Mouse (Mus musculus): ENCODE results near the gene Ptprk.

Gene Ptprk

DNA sequence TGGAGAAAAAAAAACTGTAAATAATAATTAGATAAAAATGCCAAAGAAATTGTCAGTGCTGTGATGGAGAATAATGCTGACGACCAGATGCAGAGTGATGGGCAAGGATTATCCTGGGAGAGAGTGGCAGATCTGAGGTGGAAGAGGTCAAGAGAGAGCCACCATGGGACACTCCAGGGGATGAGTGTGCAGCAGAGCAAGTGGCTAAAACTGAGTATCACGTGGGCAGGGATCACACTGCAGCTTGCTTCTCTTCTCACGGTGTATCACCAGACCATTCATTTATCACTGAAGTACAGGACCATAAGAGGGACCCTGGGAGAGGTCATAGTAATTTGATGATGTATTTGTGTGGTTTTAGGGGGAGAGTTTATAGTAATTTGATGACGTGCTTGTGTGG, 340.2 kb downstream of the Ptprk start:
- DNase-seq (ENCODE audit: low read depth, low spot score), result no peak

- no peak for DNase-seq (ENCODE audit: low read depth, low spot score)
These were observed 348.0 kb downstream of the Ptprk start for GRCm38 (mm10) chr10:28422622-28423021.

DNA sequence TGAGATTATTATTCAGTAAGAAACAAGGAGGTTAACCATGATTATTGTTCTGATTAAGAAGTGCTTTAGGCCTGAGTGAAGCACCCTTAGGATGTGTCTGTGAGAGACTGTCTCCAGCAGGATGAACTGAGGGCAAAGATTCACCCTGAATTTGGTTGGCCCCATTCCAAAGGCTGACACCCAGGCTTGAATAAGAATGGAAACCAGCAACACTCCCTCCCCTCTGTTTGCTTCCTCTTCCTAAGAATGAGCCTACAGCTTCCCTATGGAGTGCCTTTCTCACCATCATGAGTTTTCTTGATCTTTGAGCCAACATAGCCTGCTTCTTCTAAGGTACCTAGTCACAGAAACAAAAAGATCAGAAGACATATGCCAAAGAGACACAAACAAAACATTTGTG, 350.8 kb downstream of the Ptprk start:
- no peak for DNase-seq (ENCODE audit: low read depth, low spot score)

GRCm38 (mm10) chr10:28436084-28436483, 361.5 kb downstream of the Ptprk start:
- DNase-seq (ENCODE audit: low read depth, low spot score), result no peak

- no peak for DNase-seq (ENCODE audit: low read depth, low spot score)
These were observed 375.2 kb downstream of the Ptprk start for GRCm38 (mm10) chr10:28449853-28450252.

- no peak for DNase-seq (ENCODE audit: low read depth, low spot score)
These were observed 376.0 kb downstream of the Ptprk start for GRCm38 (mm10) chr10:28450642-28451041.

- DNase-seq (ENCODE audit: low read depth, low spot score), result no peak
These were observed 383.4 kb downstream of the Ptprk start for GRCm38 (mm10) chr10:28458027-28458426.

GRCm38 (mm10) chr10:28459963-28460362, 385.3 kb downstream of the Ptprk start:
- DNase-seq (ENCODE audit: low read depth, low spot score), result no peak

- DNase-seq (ENCODE audit: low read depth, low spot score), result no peak
These were observed 389.1 kb downstream of the Ptprk start for GRCm38 (mm10) chr10:28463706-28464105.

- DNase-seq (ENCODE audit: low read depth, low spot score), result no peak
These were observed 390.3 kb downstream of the Ptprk start for GRCm38 (mm10) chr10:28464766-28465548.

DNA sequence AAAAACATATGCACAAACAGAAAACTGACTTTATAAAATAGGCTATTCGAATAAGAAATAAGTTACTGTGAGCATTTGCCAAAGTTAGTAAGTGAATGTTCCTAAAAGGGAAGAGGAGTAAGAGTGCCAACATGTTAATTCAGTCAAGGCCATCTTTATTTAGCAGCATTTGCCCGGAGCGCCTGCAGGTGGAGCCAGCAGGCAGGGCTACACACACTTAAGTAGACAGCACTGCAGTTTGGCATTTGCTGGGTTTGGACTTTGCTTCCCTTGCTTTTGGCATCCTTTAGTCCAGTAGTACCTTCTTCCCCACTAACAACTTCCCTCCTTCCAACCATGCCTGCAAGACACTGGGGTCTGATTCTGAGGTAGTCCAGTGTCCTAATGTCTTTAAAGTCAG, 411.0 kb downstream of the Ptprk start:
- no peak for DNase-seq (ENCODE audit: low read depth, low spot score)

DNA sequence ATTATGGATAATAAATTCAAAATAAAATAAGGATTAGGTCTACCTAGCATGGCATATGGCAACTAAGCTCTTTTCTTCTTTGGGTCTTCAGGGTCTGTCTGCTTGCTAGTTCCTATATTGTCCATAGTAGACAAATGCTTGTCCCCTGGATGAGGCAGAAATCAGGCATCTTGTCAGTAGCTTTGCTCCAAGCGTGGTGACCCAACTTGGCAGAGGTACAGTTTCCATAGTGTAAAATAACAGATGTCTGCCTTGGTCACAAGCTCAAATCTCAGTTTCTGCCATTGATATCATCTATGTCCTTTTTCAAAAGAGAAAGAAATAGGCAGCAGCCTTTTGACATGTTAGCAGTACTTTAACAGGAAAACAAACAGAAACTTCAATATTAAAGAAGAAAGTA, 416.4 kb downstream of the Ptprk start:
- no peak for DNase-seq (ENCODE audit: low read depth, low spot score)

DNA sequence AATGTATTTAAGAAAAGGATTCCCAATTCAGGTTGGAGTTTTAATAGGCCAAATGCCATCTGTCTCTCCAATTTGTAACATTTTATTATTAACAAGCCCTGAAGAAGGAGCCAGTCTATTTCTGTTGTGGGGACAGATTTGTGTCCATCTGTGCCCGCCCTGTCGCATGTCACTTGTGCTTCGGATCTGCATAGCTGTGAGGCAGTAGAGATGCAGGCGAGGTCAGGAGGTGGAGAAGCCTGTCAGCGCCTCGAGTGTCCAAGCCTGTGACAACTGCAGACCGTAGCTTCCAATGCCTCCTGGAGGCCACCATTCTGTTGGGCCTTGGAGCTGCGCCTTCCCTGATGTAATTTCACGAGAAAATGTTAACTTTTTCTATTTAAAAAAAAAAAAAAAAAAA, 417.6 kb downstream of the Ptprk start:
- no peak for DNase-seq (ENCODE audit: low read depth, low spot score)

DNA sequence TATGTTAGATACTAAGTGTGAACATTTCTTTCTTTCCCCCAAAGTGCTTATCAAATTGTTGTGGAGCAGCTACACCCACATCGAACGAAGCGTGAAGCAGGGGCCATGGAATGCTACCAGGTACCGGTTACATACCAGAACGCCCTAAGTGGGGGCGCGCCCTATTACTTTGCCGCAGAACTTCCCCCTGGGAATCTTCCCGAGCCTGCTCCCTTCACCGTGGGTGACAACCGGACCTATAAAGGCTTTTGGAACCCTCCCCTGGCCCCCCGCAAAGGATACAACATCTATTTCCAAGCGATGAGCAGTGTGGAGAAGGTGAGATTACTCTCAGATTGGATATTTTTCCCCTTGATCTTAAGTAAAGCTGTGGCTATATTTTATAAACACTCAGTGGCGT, 418.2 kb downstream of the Ptprk start:
- no peak for DNase-seq (ENCODE audit: low read depth, low spot score)

DNA sequence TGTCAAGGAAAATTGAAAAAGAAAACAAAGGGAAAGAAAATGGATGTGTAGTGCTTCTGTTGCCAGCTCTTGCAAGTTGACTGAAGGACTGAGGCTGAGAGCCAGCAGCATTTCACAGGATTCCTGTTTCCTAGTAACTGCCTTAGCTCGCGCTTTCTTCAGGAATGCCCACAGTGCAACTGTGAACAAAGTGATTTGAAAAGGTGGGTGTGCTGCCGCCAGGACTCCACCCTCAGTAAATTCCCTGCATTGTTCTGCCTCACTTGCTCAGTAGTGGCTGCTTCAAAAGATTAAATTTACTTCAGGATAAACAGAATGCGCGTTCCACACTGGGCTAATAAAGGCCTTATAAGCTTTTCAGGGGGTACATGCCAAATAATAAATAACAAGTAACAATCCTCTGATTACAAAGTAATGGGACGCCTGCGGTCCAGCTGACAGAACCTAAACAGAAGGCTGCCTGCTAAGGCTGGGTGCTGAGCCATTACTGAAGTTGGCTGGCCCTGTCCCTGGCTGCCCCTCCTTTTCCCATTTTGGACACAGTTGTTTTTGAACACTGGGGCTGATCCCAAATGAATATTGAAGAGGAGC, 418.7 kb downstream of the Ptprk start:
- no peak for DNase-seq (ENCODE audit: low read depth, low spot score)

DNA sequence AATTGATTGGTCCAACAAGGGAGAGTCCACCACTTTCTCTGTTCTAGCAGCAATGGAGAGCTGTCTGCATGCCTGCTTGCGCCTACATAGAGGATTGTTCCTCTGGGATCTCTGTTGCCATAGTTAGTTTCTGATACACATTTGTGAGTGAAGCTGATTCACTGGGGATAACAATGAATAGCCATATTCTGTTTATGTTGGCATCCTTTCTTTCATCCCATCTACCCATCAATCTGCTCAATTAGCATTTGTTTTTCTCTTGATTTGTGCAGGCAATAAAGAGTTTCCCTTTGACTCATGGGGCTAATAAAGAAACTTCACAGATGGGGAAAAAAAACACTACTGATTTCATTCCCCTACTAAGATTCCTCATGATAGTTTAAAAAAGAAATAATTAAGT, 423.2 kb downstream of the Ptprk start:
- no peak for DNase-seq (ENCODE audit: low read depth, low spot score)

GRCm38 (mm10) chr10:28498504-28498903, 423.9 kb downstream of the Ptprk start:
- DNase-seq (ENCODE audit: low read depth, low spot score), result no peak

DNA sequence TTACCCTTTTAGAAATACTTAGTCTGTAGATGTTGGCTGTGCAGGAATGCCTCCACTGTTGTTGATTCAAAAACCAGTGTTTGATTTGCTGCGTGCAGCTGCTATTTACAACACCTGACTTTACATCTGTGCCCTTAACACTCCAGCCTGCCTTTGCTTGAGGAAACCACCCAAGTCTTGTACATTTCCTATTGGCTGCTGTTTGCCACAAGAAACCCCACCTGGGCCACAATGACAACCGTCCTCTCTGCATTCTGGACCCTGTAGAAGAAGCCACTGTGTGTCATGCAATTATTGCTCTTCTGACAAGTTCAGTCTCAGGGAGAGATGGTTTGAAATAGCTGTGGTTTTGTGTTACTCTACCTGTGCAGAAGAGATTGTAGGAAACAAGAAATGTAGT, 439.0 kb downstream of the Ptprk start:
- DNase-seq (ENCODE audit: low read depth, low spot score), result no peak

GRCm38 (mm10) chr10:28516147-28516546, 441.5 kb downstream of the Ptprk start:
- no peak for DNase-seq (ENCODE audit: low read depth, low spot score)

GRCm38 (mm10) chr10:28518297-28518696, 443.7 kb downstream of the Ptprk start:
- no peak for DNase-seq (ENCODE audit: low read depth, low spot score)

DNA sequence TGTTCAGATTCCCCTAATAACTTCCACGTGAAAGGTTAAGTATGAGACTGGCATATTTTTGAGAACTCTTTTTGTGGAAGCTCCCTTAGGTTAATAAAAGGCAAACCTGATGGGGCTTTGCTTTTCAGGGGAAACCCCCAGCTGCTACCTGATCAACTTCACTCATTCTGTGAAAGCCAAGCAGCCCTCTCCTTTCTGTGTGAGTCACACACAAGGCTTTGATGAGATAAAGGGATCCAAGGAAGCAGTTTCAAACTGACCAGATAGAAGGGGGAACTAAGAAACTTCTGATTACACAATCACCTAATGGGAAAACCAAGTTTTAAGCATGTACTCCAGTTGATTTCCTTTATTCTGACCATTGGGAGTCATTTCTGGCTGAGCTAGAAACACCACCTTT, 445.2 kb downstream of the Ptprk start:
- DNase-seq (ENCODE audit: low read depth, low spot score), result no peak

- no peak for DNase-seq (ENCODE audit: low read depth, low spot score)
These were observed 449.5 kb downstream of the Ptprk start for GRCm38 (mm10) chr10:28523992-28524735.

DNA sequence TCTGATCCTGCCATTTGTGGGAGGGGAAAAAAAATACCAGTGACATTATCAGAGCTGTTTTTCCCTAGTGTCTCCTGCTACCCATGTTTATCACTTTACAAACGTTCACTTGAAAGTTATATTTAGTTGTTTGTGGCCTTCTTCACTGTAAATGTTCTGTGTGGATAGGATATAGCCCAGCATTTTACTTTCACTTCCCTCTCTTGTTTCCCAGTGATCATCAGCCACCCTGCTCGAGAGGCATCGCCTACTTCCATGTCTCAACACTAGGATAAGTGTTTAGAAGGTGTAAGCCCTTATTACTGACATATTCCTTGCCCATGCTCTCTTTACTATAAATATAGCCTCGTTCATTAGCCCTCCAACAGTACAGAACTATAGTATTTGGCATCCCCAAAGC, 466.0 kb downstream of the Ptprk start:
- no peak for DNase-seq (ENCODE audit: low read depth, low spot score)

Measured in A20 (cell line).